In genomic region chr11:100838894-100839293, GRCm38 (mm10) we compare ENCODE assay signal across 25 mouse cellular contexts.
"Had no signal": no experiment of that assay in that cellular context is flagged by ENCODE, and none has a peak within 500 bp of the region (broad histone marks: within the 10 kb centered on the region; RNA-seq: fewer than 3 reads in every experiment).

No protein-coding gene starts in this region.

- DNase-seq: gastrocnemius, postnatal 10 days; gastrocnemius, postnatal 25 days; heart, adult 18-20 months; heart, postnatal 10 days; heart, postnatal 4 days; kidney, adult 18-20 months; kidney, adult 8-10 months; kidney, postnatal 10 days; kidney, postnatal 25 days; kidney, postnatal 4 days had no signal

- H3K27ac ChIP-seq: heart, embryonic 10.5 days; hindbrain, embryonic 10.5 days; hindbrain, embryonic 12.5 days; hindbrain, embryonic 14.5 days; intestine, embryonic 15.5 days; layer of hippocampus, adult 2 months; left cerebral cortex, adult 2 months; limb, embryonic 10.5 days; limb, embryonic 12.5 days; liver, embryonic 12.5 days; liver, embryonic 14.5 days had no signal

- H3K36me3 ChIP-seq: hindbrain, embryonic 10.5 days; intestine, embryonic 15.5 days; limb, embryonic 12.5 days had no signal

- H3K4me3 ChIP-seq: heart, embryonic 10.5 days; heart, embryonic 12.5 days; hindbrain, embryonic 10.5 days; hindbrain, embryonic 12.5 days; intestine, embryonic 15.5 days; layer of hippocampus, adult 2 months; left cerebral cortex, adult 2 months; limb, embryonic 10.5 days; limb, embryonic 12.5 days; liver, embryonic 12.5 days had no signal

- ATAC-seq: hindbrain, embryonic 16.5 days; inflammation-experienced regulatory T-cells, adult 6 months; intestine, embryonic 15.5 days; intestine, postnatal 0 days; liver, embryonic 12.5 days had no signal

- H3K9ac ChIP-seq: hindbrain, embryonic 12.5 days; hindbrain, embryonic 14.5 days; intestine, embryonic 15.5 days; limb, embryonic 12.5 days; liver, embryonic 12.5 days; liver, embryonic 14.5 days had no signal

- H3K27me3 ChIP-seq: heart, embryonic 12.5 days; hindbrain, embryonic 12.5 days; intestine, embryonic 15.5 days; limb, embryonic 12.5 days; liver, embryonic 12.5 days had no signal

- H3K4me2 ChIP-seq: heart, embryonic 12.5 days; hindbrain, embryonic 12.5 days; hindbrain, embryonic 14.5 days; intestine, embryonic 15.5 days; limb, embryonic 12.5 days; liver, embryonic 12.5 days had no signal

- H3K9me3 ChIP-seq: heart, embryonic 10.5 days; intestine, embryonic 15.5 days; limb, embryonic 10.5 days; limb, embryonic 12.5 days had no signal

- H3K4me1 ChIP-seq: hindbrain, embryonic 10.5 days; hindbrain, embryonic 12.5 days; limb, embryonic 12.5 days had no signal
